Mouse (Mus musculus) stomach, postnatal 0 days (tissue): ENCODE results near the gene Lnx1. TPM values are rescaled to one million over a fixed set of nuclear protein-coding genes. Genes with fewer than 3 reads are reported as not detected.
A peak's percentile ranks its signal among the peaks of the same experiment; 100 is the strongest.

Source experiments
- ATAC-seq: fragments of 200-750 bp; cut with Nextera tagmentation; 2 replicates; pipeline ENCODE4 v1.8.0; 2017; ENCODE audit not compliant: low FRiP score, low TSS enrichment
- DNase-seq: peaks from one replicate; pipeline ENCODE4 v3.0.0-alpha.2; 2016; ENCODE audit warnings: low spot score
- H3K27ac ChIP-seq: fragments of 300-500 bp; sonication (generic); replicated peaks from 2 replicates; pipeline ENCODE4 v1.5.1; 2014; ENCODE audit warnings: mild to moderate bottlenecking, control low read depth
- H3K27me3 ChIP-seq: fragments of 300-500 bp; sonication (generic); 2 replicates; pipeline ENCODE4 v1.6.1; 2014; ENCODE audit warnings: low read length; ENCODE audit not compliant: control insufficient read depth, insufficient read depth
- H3K36me3 ChIP-seq: fragments of 300-500 bp; sonication (generic); 2 replicates; pipeline ENCODE4 v1.6.1; 2014; ENCODE audit warnings: low read length, mixed read lengths; ENCODE audit not compliant: control insufficient read depth, insufficient read depth
- H3K4me1 ChIP-seq: fragments of 300-500 bp; sonication (generic); replicated peaks from 2 replicates; pipeline ENCODE4 v1.6.1; 2014; ENCODE audit warnings: antibody characterized with exemption; ENCODE audit not compliant: control insufficient read depth, insufficient read depth
- H3K4me2 ChIP-seq: fragments of 300-500 bp; sonication (generic); replicated peaks from 2 replicates; pipeline ENCODE4 v1.6.1; 2014; ENCODE audit warnings: low read depth, mild to moderate bottlenecking, control low read depth, moderate library complexity
- H3K4me3 ChIP-seq: fragments of 300-500 bp; sonication (generic); 2 replicates; pipeline ENCODE4 v1.5.1; 2014; ENCODE audit warnings: low read depth, low read length, control low read depth
- H3K9ac ChIP-seq: fragments of 300-500 bp; sonication (generic); 2 replicates; pipeline ENCODE4 v1.6.1; 2014; ENCODE audit warnings: mild to moderate bottlenecking, low read length, control low read depth, mixed read lengths
- H3K9me3 ChIP-seq: fragments of 300-500 bp; sonication (generic); 2 replicates; pipeline ENCODE4 v1.6.1; 2016; ENCODE audit warnings: low read length; ENCODE audit not compliant: control insufficient read depth
- CTCF ChIP-seq: IDR thresholded peaks from 2 replicates; pipeline ENCODE4 v1.5.1; 2016; ENCODE audit warnings: antibody characterized with exemption, low read depth, mild to moderate bottlenecking, moderate library complexity
- EP300 ChIP-seq: optimal IDR thresholded peaks from 2 replicates; pipeline ENCODE3; 2016; ENCODE audit warnings: antibody characterized with exemption
- WGBS: fragments of 180-500 bp; shearing (Covaris S2); extraction: QIAGEN DNeasy Blood & Tissue Kit; methylation state at CpG from one replicate; pipeline ENCODE4 v1.1.7; 2014; 5-methylcytosine and 5-hydroxymethylcytosine counted together
- polyA plus RNA-seq: library from polyadenylated mRNA; unstranded; fragments of >200 nt; fragmentation: Nextera tagmentation; extraction: Ambion mirVana; gene quantifications from 2 replicates; pipeline ENCODE4 v1.2.1, GENCODE M21; 2015

The Lnx1 gene
- polyA plus RNA-seq, 1 experiment from 2014 or later: 13.1 TPM

DNA sequence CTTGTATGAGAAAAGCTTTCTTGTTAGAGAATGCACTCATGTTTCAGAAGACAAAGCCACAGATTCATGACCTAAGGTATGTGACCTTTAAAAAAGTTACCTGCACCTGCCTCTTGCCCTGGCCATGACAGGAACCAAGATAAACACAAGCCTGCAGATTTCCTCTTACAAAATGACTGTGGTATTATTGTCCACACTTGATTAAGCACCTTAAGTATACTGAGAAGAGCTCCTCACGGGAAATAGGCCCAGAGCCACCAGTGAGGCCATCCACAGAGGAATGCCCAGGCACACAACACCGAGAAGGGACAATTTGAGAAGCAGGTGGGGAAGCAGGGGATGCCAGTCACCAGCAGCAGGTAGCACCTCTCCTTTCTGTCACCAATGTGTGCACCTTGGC, 18.9 kb downstream of the Lnx1 start:
- TF ChIP-seq EP300 (no peak), CTCF (no peak)
- WGBS: 49% methylated on average over 2 of the region's 2 CpGs
- Histone ChIP-seq H3K4me1 (no peaks in the 10 kb centered on the region), H3K36me3 (no peaks in the 10 kb centered on the region), H3K9ac (no peak overlapping the region), H3K9me3 (no peaks in the 10 kb centered on the region), H3K27ac (no peak overlapping the region), H3K4me3 (no peak overlapping the region), H3K27me3 (no peaks in the 10 kb centered on the region), H3K4me2 (no peak overlapping the region)
- no peak for ATAC-seq
- no peak for DNase-seq

DNA sequence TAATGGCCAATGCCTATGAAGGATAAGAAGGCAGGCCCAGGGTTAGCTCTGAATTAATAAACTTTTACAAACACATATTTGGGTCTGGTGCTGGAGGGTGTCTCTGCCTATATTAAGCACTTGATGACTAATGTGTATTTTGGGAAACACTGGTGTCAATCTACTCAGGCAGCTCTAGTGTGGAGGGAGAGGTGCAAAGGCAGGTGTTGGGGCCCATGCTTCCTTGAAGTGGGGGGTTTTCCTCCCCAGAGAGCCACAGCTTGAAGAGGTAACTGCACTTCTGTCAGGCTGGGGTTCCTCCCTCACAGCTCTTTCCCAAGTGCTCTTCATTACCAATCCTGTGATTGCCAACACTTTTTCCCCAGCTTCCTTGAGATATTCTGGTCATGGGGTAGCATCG, 20.0 kb downstream of the Lnx1 start:
- Histone ChIP-seq H3K4me2 (no peak overlapping the region), H3K27ac (no peak overlapping the region), H3K4me1 (no peaks in the 10 kb centered on the region), H3K27me3 (no peaks in the 10 kb centered on the region), H3K4me3 (no peak overlapping the region), H3K9me3 (no peaks in the 10 kb centered on the region), H3K9ac (no peak overlapping the region), H3K36me3 (no peaks in the 10 kb centered on the region)
- TF ChIP-seq EP300: no peak
- TF ChIP-seq CTCF: no peak
- ATAC-seq: no peak
- no peak for DNase-seq
- 80% methylated on average over 1 of the region's 1 CpGs for WGBS

DNA sequence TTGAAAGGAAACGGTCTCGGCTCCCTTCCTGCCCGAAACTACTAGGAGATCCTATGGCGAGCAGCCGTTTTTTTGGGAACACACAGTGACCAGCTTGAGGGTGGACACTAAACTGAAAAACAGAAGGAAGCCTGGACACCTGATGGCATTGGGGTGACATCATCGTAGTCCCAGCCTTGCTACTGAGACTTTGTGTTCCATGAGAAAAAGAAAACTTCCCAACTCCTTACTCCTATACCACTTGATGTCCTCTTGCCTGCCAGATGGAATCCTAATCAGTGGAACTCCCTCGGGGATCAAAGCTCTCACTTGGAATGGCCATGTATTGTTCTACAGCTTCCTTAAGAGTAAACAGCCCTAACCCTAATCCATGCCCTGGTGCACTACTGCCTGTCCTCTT, 23.1 kb downstream of the Lnx1 start:
- Histone ChIP-seq H3K4me3 (no peak overlapping the region), H3K9me3 (no peaks in the 10 kb centered on the region), H3K27me3 (no peaks in the 10 kb centered on the region), H3K4me2 (no peak overlapping the region), H3K9ac (no peak overlapping the region), H3K36me3 (no peaks in the 10 kb centered on the region), H3K4me1 (no peaks in the 10 kb centered on the region), H3K27ac (no peak overlapping the region)
- TF ChIP-seq CTCF (no peak), EP300 (no peak)
- ATAC-seq: no peak
- DNase-seq: no peak
- WGBS: 75% methylated on average over 7 of the region's 7 CpGs

DNA sequence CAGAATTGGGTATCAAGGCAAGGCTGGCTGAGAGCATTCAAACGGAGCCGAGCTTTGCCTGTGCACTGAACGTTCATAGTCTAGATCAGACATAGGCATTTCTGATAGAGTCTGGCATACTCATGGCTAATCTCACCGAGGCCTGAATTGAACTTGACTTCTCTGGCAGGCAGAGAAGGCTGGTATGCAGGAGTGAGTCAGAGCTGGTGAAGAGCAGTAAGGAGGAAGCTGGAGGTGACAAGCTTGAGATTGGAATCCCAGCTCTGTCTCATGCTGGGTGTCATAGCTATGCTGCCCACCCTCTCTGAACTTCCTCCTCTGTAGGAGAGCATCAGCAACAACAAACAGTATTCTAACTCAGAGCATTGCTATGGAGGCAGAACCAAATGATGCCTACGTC, 24.0 kb downstream of the Lnx1 start:
- Histone ChIP-seq H3K27me3 (no peaks in the 10 kb centered on the region), H3K4me3 (no peak overlapping the region), H3K4me2 (no peak overlapping the region), H3K36me3 (no peaks in the 10 kb centered on the region), H3K4me1 (no peaks in the 10 kb centered on the region), H3K27ac (no peak overlapping the region), H3K9ac (no peak overlapping the region), H3K9me3 (no peaks in the 10 kb centered on the region)
- DNase-seq (no peak), ATAC-seq (no peak)
- TF ChIP-seq CTCF: no peak
- no peak for TF ChIP-seq EP300
- WGBS: 89% methylated on average over 5 of the region's 5 CpGs

DNA sequence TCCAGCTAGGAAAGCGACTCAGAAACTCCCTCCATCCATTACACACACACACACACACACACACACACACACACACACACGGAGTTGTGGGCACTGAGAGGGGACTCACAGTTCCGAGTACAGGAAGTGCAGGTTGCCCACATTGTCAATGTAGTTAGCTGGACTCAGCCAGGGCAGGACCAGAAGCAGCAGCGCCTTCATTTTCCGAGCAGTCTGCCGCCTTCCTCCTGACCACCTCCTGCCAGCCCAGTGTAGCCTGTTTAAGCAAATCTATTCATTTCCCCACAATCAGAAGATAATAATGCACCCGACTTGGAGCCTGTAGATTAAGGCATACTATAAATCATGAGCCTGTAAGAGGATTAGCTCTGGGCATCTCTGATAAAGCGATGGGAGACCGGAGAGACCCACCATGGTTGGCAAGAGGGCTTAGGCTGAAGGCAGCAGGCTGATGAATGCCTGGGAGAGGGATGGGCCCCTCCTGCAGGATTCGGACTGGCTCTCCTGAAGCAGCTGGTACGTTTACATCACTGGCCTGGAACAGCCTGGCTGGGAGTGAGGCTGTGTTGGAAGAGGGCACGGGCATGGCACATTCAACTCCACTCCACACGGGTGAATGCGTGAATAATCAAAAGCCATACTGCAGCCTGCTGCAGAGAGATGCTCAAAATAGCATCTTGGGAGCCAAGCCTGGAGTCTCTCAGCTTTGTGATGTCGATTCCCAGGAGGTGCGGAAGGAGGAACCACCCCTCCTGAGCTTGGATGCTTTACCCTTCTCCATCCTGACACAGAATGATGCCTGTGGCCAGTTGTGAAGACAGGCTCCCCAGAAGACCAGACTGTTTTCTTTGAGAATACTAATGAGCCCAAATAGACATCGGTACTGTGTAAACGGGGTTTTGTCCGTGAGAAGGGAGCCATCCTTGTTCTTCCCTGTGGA, 25.0 kb downstream of the Lnx1 start:
- no peak overlapping the region for H3K27ac ChIP-seq
- TF ChIP-seq EP300: no peak
- TF ChIP-seq CTCF: no peak
- H3K36me3 ChIP-seq: no peaks in the 10 kb centered on the region; the same call in 1 of the 2 replicates
- H3K9me3 ChIP-seq: no peaks in the 10 kb centered on the region
- DNase-seq: peak; percentile 16
- 0 out of 2 replicates have a peak overlapping the region, but pooled peaks have one; percentile 14 for H3K4me2 ChIP-seq
- H3K4me3 ChIP-seq: no peak overlapping the region; the same call in 1 of the 2 replicates
- H3K9ac ChIP-seq: no peak overlapping the region
- no peaks in the 10 kb centered on the region for H3K4me1 ChIP-seq
- H3K27me3 ChIP-seq: no peaks in the 10 kb centered on the region
- ATAC-seq: peak; percentile 63; the same call in 1 of the 2 replicates
- 58% methylated on average over 19 of the region's 19 CpGs for WGBS

DNA sequence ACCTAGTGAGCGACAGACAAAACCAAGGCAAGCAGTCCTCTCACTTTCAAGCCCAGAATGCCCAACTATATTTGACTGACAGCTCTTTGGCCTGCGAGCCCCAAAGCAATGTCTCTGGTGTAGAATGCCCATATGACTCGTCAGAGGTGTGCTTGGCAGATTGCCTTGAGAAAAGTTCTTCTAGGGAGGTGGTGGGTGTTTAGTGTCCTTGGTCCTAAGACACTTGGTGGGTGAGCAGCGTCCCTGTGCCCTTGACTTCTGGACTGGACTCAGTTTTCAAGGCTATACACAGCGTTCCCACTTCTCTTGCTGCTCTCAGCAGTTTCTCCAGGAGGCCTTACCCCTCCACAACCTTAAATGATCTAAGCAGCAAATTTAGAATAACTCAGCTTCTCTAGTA, 30.2 kb downstream of the Lnx1 start:
- ATAC-seq (no peak), DNase-seq (no peak)
- Histone ChIP-seq H3K4me3 (no peak overlapping the region), H3K27me3 (no peaks in the 10 kb centered on the region), H3K9ac (no peak overlapping the region), H3K4me2 (no peak overlapping the region), H3K9me3 (no peaks in the 10 kb centered on the region), H3K36me3 (no peaks in the 10 kb centered on the region; the same call in 1 of the 2 replicates), H3K27ac (no peak overlapping the region), H3K4me1 (no peaks in the 10 kb centered on the region)
- TF ChIP-seq EP300 (no peak), CTCF (no peak)
- 78% methylated on average over 5 of the region's 5 CpGs for WGBS
